27 mouse cellular contexts compared by ENCODE assay signal in genomic region chr10:63344751-63345150, GRCm38 (mm10).
"Had no signal": no experiment of that assay in that cellular context is flagged by ENCODE, and none has a peak within 500 bp of the region (broad histone marks: within the 10 kb centered on the region; RNA-seq: fewer than 3 reads in every experiment).

No protein-coding gene starts in this region.

- H3K4me2 ChIP-seq: heart, embryonic 13.5 days; heart, embryonic 15.5 days; hindbrain, embryonic 13.5 days; hindbrain, embryonic 15.5 days; kidney, embryonic 15.5 days; limb, embryonic 13.5 days; limb, embryonic 15.5 days; liver, embryonic 12.5 days had no signal

- ATAC-seq: hindbrain, postnatal 0 days; intestine, embryonic 16.5 days; liver, embryonic 12.5 days had no signal

- H3K4me1 ChIP-seq: heart, embryonic 10.5 days; heart, embryonic 15.5 days; hindbrain, embryonic 13.5 days; hindbrain, embryonic 15.5 days; kidney, embryonic 15.5 days; limb, embryonic 15.5 days had no signal

- H3K27ac ChIP-seq: heart, embryonic 10.5 days; heart, embryonic 13.5 days; heart, embryonic 15.5 days; hindbrain, embryonic 13.5 days; hindbrain, embryonic 15.5 days; hindbrain, postnatal 0 days; kidney, embryonic 15.5 days; kidney, postnatal 0 days; left cerebral cortex, adult 2 months; limb, embryonic 13.5 days; limb, embryonic 15.5 days; liver, embryonic 12.5 days; liver, embryonic 14.5 days had no signal

- H3K9me3 ChIP-seq: heart, embryonic 10.5 days; heart, embryonic 13.5 days; heart, embryonic 15.5 days; hindbrain, embryonic 13.5 days; hindbrain, embryonic 15.5 days; kidney, embryonic 15.5 days; limb, embryonic 13.5 days; limb, embryonic 15.5 days had no signal

- H3K9ac ChIP-seq: heart, embryonic 13.5 days; heart, embryonic 15.5 days; hindbrain, embryonic 13.5 days; hindbrain, embryonic 15.5 days; kidney, embryonic 15.5 days; limb, embryonic 13.5 days; limb, embryonic 15.5 days; liver, embryonic 12.5 days; liver, embryonic 14.5 days had no signal

- H3K27me3 ChIP-seq: heart, embryonic 15.5 days; hindbrain, embryonic 15.5 days; kidney, embryonic 15.5 days; limb, embryonic 13.5 days; limb, embryonic 15.5 days; liver, embryonic 12.5 days had no signal

- DNase-seq: gastrocnemius, postnatal 14 days; gastrocnemius, postnatal 36 days; heart, adult 18-20 months; heart, postnatal 14 days; heart, postnatal 36 days; kidney, adult 11 months; kidney, adult 2 months; kidney, adult 9 months; kidney, postnatal 14 days; kidney, postnatal 36 days; layer of hippocampus, adult 9-11 months; layer of hippocampus, postnatal 36 days; left cerebral cortex, postnatal 4 days had no signal

- H3K4me3 ChIP-seq: heart, embryonic 10.5 days; heart, embryonic 13.5 days; heart, embryonic 15.5 days; hindbrain, embryonic 13.5 days; hindbrain, embryonic 15.5 days; kidney, embryonic 15.5 days; left cerebral cortex, adult 2 months; limb, embryonic 13.5 days; limb, embryonic 15.5 days; liver, embryonic 12.5 days had no signal

- H3K36me3 ChIP-seq: heart, embryonic 10.5 days; heart, embryonic 13.5 days; heart, embryonic 15.5 days; hindbrain, embryonic 13.5 days; hindbrain, embryonic 15.5 days; kidney, embryonic 15.5 days; limb, embryonic 13.5 days; limb, embryonic 15.5 days; liver, embryonic 12.5 days had no signal
